Mouse (Mus musculus) hindbrain, embryonic 14.5 days (tissue): ENCODE data around the gene Gm9780. TPM values are rescaled to one million over a fixed set of nuclear protein-coding genes. Genes with fewer than 3 reads are reported as not detected.
"Not testable (repeated sequence)": the region's sequence is repeated elsewhere in the genome, so short reads cannot be mapped to it uniquely, and the experiment has no call there.

Source experiments
- ATAC-seq: fragments of 200-750 bp; cut with Nextera tagmentation; 2 replicates; pipeline ENCODE4 v1.8.0; 2017; ENCODE audit warnings: moderate number of reproducible peaks, mild to moderate bottlenecking, moderate TSS enrichment, moderate library complexity; ENCODE audit not compliant: low FRiP score
- DNase-seq: peaks from one replicate; pipeline ENCODE4 v3.0.0-alpha.2; 2015; ENCODE audit warnings: low spot score
- H3K27ac ChIP-seq: fragments of 300-500 bp; sonication (generic); 2 replicates; pipeline ENCODE4 v1.5.1; 2014; ENCODE audit warnings: mild to moderate bottlenecking, moderate library complexity
- H3K27me3 ChIP-seq: fragments of 300-500 bp; sonication (generic); 2 replicates; pipeline ENCODE4 v1.6.1; 2014; ENCODE audit warnings: mild to moderate bottlenecking, low read length, mixed read lengths; ENCODE audit not compliant: control insufficient read depth, insufficient read depth
- H3K36me3 ChIP-seq: fragments of 300-500 bp; sonication (generic); replicated peaks from 2 replicates; pipeline ENCODE4 v1.6.1; 2014; ENCODE audit not compliant: control insufficient read depth, insufficient read depth
- H3K4me1 ChIP-seq: fragments of 300-500 bp; sonication (generic); replicated peaks from 2 replicates; pipeline ENCODE4 v1.6.1; 2014; ENCODE audit warnings: antibody characterized with exemption, low read length, mixed read lengths; ENCODE audit not compliant: control insufficient read depth, insufficient read depth
- H3K4me2 ChIP-seq: fragments of 300-500 bp; sonication (generic); replicated peaks from 2 replicates; pipeline ENCODE4 v1.6.1; 2014; ENCODE audit warnings: mild to moderate bottlenecking, moderate library complexity
- H3K4me3 ChIP-seq: fragments of 300-500 bp; sonication (generic); replicated peaks from 2 replicates; pipeline ENCODE4 v1.5.1; 2014; ENCODE audit warnings: mild to moderate bottlenecking, low read length
- H3K9ac ChIP-seq: fragments of 300-500 bp; sonication (generic); 2 replicates; pipeline ENCODE4 v1.6.1; 2014
- H3K9me3 ChIP-seq: fragments of 300-500 bp; sonication (generic); 2 replicates; pipeline ENCODE4 v1.6.1; 2016; ENCODE audit warnings: low read length; ENCODE audit not compliant: control insufficient read depth
- WGBS: fragments of 180-500 bp; shearing (Covaris S2); extraction: QIAGEN DNeasy Blood & Tissue Kit; methylation state at CpG from one replicate; pipeline ENCODE4 v1.1.7; 2014; 5-methylcytosine and 5-hydroxymethylcytosine counted together
- polyA plus RNA-seq: library from polyadenylated mRNA; unstranded; fragments of >200 nt; fragmentation: Nextera tagmentation; extraction: Ambion mirVana; gene quantifications from 2 replicates; pipeline ENCODE4 v1.2.1, GENCODE M21; 2014

The Gm9780 gene
- polyA plus RNA-seq: 5.2 and 8.5 TPM in 2 replicates

DNA sequence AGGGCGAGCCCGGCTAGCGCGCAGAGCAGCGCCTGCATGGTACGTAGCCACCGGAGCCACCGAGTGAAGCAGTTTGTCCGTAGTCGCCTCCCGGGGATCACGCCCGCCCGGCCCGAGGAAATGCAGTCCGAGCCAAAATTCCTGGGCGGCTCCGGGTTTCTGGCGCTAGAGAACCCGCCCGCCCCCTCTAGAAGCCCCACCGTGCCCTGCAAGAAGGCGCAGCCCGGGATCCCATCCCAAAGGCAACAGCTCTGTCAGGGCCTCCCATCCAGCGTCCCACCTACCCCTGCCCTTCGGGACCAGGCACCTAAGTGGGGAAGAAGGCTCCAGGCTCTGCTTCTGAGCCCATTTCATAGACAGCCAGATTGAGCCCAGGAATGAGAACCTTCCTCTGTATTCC, at the start of gene Gm9780:
Gm9780 (minus strand) TSS at position 101 of the 400 bp plus-strand sequence.
- H3K4me1 ChIP-seq, ATAC-seq, H3K27me3 ChIP-seq, H3K9ac ChIP-seq, H3K4me2 ChIP-seq, DNase-seq, H3K4me3 ChIP-seq, H3K9me3 ChIP-seq, H3K27ac ChIP-seq, H3K36me3 ChIP-seq: not testable (repeated sequence)
- no CpG with 5 or more reads among the region's 26 CpGs for WGBS

DNA sequence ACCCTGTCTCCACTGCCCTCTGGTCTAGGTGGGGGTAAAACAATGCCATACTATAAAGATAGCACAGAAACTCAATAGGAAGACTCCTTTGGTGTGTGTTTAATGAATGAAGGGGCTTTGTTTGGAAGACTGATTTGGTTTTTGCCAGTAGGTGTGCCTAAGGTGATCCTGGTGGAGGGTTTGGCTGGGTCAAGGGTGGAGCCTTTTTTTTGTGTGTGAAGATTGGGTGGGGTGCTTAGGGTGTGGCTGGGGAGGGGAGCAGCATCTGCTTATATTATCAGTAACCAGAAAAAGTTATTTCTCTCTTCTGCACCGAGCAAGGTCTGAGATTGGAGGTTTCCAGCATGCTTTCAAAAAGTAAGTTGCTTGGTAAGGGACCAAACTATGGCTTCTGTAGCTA, 39.5 kb upstream of the Gm9780 start, which contains the start of gene Cphx3:
Cphx3 (plus strand) TSS at position 301 of the 400 bp plus-strand sequence.
- not testable (repeated sequence) for H3K9ac ChIP-seq, H3K9me3 ChIP-seq, DNase-seq, H3K4me2 ChIP-seq, H3K27me3 ChIP-seq, ATAC-seq, H3K36me3 ChIP-seq, H3K4me1 ChIP-seq, H3K27ac ChIP-seq, H3K4me3 ChIP-seq
- WGBS: no CpG with 5 or more reads among the region's 1 CpGs

DNA sequence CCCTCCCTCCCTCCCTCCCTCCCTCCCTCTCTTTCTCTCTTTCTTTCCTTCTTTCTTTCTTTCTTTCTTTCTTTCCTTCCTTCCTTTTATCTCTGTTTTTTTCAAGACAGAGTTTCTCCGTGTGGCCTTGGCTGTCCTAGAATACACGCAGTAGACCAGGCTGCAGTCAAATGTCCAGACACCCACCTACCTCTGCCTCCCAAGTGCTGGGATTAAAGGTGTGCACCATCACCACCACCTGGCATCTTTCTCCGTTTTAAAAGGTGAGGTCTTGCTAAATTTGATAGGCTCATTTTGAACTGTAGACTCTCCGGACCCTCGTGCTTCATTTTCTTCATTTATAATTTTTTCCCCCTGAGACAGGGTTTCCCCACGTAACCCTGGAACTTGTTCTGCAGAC, 38.7 kb upstream of the Gm9780 start, which contains the start of gene Cphx2:
Cphx2 (plus strand) TSS at position 301 of the 400 bp plus-strand sequence.
- WGBS: no CpG with 5 or more reads among the region's 6 CpGs
- not testable (repeated sequence) for ATAC-seq, H3K4me3 ChIP-seq

GRCm38 (mm10) chr14:26076620-26077390, 34.3 kb upstream of the Gm9780 start:
- H3K4me1 ChIP-seq, H3K9ac ChIP-seq, H3K9me3 ChIP-seq, H3K27ac ChIP-seq, H3K4me3 ChIP-seq, DNase-seq, H3K27me3 ChIP-seq, ATAC-seq, H3K36me3 ChIP-seq, H3K4me2 ChIP-seq: not testable (repeated sequence)
- no CpG with 5 or more reads among the region's 5 CpGs for WGBS

More for the DNA sequence above, 38.7 kb upstream of the Gm9780 start, which contains the start of gene Cphx2:
- H3K9me3 ChIP-seq, H3K27ac ChIP-seq, DNase-seq, H3K4me1 ChIP-seq, H3K36me3 ChIP-seq, H3K9ac ChIP-seq, H3K4me2 ChIP-seq, H3K27me3 ChIP-seq: not testable (repeated sequence)

GRCm38 (mm10) chr14:26067325-26067633, 24.8 kb upstream of the Gm9780 start, which contains the start of gene Tmem254c:
Gene Tmem254c (minus strand): TSS chr14:26067355.
- H3K4me1 ChIP-seq, H3K9ac ChIP-seq, H3K4me2 ChIP-seq, DNase-seq, H3K9me3 ChIP-seq, H3K27ac ChIP-seq, H3K4me3 ChIP-seq, H3K36me3 ChIP-seq, H3K27me3 ChIP-seq: not testable (repeated sequence)
- no CpG with 5 or more reads among the region's 10 CpGs for WGBS
- peak; percentile 87 for ATAC-seq

GRCm38 (mm10) chr14:26066574-26067324, 24.2 kb upstream of the Gm9780 start:
- H3K27ac ChIP-seq, H3K27me3 ChIP-seq, H3K4me2 ChIP-seq, H3K36me3 ChIP-seq, DNase-seq, H3K4me1 ChIP-seq, H3K4me3 ChIP-seq, H3K9ac ChIP-seq, H3K9me3 ChIP-seq: not testable (repeated sequence)
- ATAC-seq: peak; percentile 92
- no CpG with 5 or more reads among the region's 44 CpGs for WGBS

DNA sequence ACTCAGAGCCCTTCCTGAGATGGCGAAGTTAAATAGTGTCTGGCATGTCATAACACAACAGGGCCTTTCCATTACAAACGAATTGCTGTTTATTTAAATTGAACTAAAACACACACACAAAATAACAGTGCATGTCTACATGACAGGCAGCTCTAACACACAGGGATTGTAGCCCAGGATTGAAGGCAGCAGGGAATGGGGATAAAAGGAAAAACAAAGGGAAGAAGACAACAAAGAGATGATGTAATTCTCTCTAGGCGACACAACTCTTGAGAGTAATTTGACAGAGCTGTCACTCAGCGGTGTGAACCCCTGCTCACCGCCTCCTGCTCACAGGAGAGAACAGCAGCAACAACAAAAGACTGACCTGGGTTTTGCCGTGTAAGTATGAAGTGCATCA, 16.9 kb upstream of the Gm9780 start:
- not testable (repeated sequence) for H3K9me3 ChIP-seq, H3K27me3 ChIP-seq, H3K9ac ChIP-seq, H3K4me1 ChIP-seq, H3K4me2 ChIP-seq, ATAC-seq, H3K4me3 ChIP-seq, H3K27ac ChIP-seq, DNase-seq, H3K36me3 ChIP-seq
- WGBS: no CpG with 5 or more reads among the region's 6 CpGs

DNA sequence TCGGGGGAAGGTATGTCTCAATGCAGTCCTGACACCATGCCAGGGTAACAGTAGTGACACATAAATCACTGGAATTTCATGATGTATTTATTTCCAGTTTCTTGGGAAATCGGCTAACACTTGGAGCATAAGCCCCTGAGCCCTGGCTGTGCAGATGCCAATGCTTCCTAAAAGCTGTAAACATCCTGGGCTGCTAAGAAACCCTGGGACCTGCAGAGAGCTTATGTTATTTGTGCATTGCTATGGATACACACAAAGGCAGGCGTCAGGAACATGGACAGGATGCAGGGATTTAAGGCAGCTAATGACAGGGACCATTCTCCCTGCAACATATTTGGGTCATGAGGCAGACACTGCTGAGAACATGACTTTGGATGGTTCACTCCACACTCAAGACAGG, 15.7 kb upstream of the Gm9780 start:
- WGBS: no CpG with 5 or more reads among the region's 3 CpGs
- H3K9ac ChIP-seq, H3K4me1 ChIP-seq, H3K27ac ChIP-seq, H3K4me2 ChIP-seq, H3K4me3 ChIP-seq, H3K27me3 ChIP-seq, ATAC-seq, H3K9me3 ChIP-seq, DNase-seq, H3K36me3 ChIP-seq: not testable (repeated sequence)

DNA sequence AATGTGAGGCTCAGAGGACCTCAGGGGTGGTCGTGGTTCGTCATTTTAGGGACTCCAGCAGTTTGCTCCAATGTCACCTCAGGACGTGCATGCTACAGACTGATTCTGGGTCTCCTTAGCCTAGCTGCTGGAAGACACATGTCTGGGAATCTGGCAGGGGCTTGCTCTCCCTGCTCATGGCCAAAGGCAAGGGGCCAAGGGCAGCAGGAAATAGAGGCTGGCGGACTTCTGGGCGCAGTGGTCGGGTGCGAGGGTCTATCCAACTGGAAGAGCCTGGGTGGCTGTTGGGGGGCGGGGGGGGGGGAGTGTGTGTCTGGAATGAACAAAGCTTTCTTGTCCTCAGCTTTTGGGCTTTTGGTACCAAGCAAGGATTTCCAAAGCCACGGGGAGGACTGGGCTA, 6.3 kb upstream of the Gm9780 start:
- H3K4me2 ChIP-seq, H3K27ac ChIP-seq, H3K9me3 ChIP-seq, H3K27me3 ChIP-seq, H3K4me1 ChIP-seq, H3K9ac ChIP-seq, DNase-seq, H3K36me3 ChIP-seq, H3K4me3 ChIP-seq, ATAC-seq: not testable (repeated sequence)
- no CpG with 5 or more reads among the region's 9 CpGs for WGBS
